Mouse (Mus musculus): ENCODE measurements around the gene Dgkq. TPM values are rescaled to one million over a fixed set of nuclear protein-coding genes. Genes with fewer than 3 reads are reported as not detected.
"Not testable (repeated sequence)": the region's sequence is repeated elsewhere in the genome, so short reads cannot be mapped to it uniquely, and the experiment has no call there.

Gene Dgkq
- total RNA-seq, 2 experiments from 2014 or later = 52.6 to 55.0 TPM

DNA sequence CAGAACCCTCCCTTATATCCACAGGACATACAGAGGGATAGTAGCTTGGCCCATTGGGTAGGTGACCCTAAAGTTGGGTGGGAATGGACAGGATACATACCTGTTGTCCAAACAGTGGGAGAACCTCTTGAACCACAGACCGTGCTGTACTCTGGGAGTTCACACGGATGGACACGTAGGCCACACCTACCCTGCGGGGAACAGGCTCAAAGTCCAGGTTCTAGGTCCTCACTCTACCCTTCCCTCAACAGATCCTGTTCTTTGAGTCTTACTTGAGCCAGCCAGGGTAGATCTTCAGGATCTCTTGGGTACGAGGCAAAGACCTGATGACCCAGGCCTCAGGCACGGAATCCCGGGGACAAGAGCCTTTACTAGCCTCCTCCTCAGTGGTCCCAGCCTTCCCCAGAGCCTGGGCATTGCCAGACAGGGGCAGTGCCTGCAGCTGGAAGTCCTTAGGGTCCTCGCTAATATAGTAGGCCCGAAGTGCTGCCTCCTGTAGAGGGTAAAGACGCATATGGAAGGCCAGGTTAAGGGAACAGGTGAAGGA is 15.0 kb downstream of the Dgkq start:
- no peak for DNase-seq

DNA sequence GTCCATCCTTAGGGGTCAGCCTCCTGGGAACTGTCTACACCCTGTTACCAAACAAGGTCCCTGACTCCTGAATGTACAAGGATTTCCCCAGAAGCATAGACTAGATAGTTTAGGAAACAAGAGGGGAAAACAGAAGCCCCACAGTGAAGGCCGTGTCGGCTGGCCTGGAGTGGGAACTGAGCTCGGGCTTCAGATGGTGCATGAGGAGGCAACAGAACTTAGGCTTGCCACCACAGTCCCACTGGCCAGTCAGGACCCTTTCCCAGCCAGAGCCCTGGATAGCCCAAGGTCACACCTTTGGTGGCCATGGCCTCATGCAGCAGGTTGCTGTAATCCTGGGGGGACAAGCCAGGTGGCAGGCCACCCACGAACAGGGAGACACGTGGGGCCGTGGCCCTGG is 16.1 kb downstream of the Dgkq start:
- peak in 1 of 2 experiments; percentile 2 for DNase-seq

DNA sequence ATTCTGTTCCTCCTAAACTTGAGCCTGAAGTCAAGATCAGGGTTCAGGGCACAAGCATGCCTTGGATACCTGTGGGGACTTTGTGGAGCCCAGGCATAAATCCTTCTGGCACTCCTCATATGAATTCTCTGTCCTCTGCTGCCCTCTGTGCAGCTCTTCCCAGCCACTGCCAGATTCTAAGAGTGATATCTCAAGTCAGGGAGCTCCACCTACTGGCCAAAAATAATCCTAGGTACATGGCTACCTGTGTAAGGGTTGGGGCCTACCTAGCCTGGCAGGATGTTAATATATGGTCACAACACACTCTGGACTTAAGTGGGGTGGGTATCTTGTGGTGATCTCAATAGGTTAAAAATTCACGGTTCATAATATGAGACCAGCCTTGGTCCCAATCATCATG is 17.6 kb downstream of the Dgkq start:
- DNase-seq = no peak

- DNase-seq = no peak
Measured at GRCm38 (mm10) chr5:108651136-108651720, 18.2 kb downstream of the Dgkq start.

DNA sequence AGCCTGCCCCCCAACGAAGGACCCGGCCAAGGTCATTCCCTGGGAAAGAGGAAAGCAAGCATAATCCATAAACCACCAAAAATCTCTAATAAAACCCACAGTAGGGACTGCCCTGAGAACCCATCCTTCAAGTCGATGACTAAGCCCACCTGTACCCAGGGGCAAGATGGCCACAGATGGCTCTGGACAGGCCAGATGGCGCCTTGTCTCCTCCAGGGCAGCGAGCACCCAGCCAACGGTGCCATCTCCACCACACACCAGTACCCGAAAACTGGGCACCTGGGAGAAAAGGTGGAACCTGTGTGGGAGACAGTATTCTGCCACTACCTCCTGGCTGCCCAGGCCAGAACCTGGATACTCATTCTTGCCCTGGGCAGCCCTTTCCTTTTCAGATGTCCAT is 19.1 kb downstream of the Dgkq start:
- no peak for DNase-seq

- DNase-seq = no peak
Measured at GRCm38 (mm10) chr5:108648937-108649576, 20.4 kb downstream of the Dgkq start.

DNA sequence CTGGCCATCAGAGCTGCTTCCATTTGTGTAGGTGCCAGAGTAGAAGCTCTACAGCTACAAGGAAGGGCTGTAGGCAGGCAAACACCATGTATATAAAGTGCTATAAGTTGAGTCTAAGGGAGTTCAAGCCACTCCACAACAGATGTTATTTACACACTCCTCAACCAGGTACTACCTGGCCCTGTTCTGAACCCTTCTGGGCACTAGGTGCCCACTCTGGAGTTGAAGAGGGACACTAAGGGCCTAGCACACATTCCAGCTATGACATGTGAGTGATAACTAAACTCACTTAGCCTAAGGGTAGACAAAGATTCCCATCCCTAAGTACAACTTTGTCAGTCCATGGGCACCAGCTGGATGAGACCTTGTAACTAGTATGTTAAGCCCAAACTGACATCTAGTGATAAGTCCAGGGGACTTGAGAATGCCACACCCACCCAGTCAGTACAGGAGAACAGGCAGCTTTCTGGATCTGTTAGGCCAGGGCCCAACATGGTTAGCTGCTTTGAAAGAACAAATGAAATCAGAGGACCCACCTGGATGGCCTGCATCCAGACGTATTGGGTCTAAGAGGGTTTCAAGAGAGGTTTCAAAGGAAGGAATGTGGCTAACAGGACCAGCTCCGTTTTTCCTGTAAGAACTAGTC is 21.5 kb downstream of the Dgkq start:
- no peak for DNase-seq

DNA sequence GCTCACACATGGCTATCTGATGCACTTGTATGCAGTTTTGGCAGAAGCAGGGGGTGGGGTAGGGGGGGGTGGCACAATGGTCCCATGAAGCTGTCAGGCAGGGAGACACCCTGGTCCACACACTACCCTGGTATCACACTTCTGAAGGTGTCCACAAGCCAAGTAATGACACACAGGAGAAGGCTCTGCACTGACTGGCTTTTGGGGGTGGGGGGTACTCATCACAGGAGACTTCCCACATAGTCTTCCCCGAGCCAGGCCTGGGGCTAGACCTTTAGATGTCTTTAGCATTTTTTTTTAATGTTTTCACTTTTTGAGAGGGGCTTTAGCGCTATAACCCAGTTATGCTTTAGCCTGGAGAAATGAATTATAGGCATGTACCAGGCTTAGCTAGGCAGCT is 22.2 kb downstream of the Dgkq start:
- DNase-seq = no peak

GRCm38 (mm10) chr5:108646343-108646660 is 23.2 kb downstream of the Dgkq start:
- no peak for DNase-seq

DNA sequence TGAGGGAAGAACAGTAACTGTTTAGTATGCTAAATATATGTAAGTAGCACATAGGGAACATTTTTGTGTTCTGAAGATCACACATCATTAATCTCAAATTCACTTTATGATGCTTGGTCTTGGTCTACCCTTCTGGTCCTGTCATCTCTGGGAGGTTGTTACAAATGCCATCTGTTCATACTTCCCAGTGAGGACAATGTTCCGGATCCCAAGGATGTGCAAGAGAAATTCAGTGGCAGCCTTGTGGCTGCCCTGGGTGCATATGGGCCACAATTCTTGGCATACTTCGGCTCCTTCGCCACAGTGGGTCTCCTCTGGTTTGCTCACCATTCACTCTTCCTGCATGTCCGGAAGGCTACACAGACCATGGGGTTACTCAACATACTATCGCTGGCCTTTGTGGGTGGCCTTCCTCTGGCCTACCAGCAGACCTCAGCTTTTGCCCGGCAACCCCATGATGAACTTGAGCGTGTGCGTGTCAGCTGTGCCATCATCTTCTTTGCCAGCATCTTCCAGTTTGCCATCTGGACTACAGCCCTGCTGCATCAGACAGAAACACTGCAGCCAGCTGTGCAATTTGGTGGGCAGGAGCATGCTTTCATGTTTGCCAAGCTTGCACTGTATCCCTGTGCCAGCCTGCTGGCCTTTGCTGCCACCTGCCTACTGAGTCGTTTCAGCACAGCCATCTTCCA is 23.7 kb downstream of the Dgkq start:
- DNase-seq = no peak

DNA sequence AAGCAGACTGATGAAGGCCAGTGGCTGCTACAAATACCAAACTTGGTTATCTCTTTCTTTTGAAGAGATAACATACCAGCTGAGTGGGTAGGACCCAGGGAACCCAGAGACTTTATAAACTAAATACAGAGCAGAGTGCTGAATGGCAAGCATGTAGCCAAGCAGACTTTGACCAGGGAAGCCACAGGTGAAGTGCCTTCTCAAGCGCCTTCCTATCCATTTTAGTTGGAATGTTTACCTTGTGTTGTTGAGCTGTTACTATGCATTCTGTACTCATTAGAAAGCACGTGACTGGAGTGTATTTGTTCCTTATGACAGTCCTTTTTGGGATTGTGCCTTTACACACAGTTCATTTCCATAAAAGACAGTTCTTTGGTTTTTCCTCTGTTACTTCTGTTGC is 25.8 kb downstream of the Dgkq start:
- DNase-seq = no peak

GRCm38 (mm10) chr5:108636172-108636571 is 33.3 kb downstream of the Dgkq start:
- DNase-seq = no peak

GRCm38 (mm10) chr5:108634088-108634487 is 35.4 kb downstream of the Dgkq start:
- not testable (repeated sequence) for DNase-seq

DNA sequence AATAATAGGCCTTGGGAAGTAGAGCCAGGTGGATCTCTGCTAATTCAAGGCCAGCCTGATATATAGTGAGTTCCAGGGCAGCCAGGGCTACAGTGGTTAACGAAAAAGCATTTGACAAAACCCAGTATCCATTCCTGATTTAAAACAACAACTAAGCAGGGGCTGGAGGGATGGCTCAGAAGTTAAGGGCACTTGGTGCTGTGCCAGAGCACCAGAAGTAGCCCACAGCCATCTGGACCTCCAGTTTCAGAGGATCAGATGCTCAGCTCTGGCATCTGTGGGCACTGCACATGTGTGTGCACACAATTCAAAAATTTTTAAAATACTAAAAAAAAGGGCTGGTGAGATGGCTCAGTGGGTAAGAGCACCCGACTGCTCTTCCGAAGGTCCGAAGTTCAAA is 35.8 kb downstream of the Dgkq start:
- DNase-seq = no peak

DNA sequence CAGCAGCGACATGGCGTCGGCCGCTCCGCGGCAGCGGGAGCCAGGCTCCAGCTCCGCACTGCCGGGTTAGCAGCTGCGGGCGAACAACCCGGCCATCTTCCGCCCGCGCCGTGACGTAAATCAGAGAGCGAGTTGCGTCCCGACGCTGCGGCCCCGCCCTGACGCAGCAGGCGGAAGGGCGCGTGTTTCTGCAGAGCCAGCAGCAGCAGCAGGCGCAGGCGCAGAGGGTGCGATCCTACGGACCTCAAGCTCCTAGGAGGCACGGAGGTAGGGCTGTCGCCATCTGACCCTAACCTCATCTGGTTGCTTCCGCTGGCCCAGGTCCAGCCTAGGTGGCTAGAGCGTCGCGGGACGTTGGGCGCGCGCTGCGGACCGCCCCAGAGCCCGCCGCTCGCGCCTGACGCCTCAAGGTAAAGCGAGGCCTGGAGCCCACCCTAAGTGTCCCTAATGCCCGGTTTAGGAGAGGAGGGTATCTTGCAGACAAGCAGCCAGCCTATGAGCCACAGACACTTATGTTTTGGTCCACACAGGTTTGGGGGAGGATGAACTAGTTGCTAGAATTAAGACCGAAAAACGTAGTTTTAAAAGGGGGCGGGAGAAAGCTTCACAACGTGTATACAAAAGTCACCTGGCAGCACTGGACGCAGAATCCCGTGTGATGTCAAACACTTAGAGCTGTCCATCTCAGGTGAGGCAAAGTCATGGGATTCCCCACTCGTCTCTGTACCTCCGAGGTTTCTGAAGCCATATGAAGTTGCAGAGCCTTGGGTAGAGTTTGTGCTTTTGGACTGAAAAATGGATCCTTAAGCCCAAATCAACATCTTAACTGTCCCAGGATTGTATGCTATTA is 39.6 kb downstream of the Dgkq start, which contains the start of the genes Gak and Tmem175:
Gene Gak, minus strand, starts transcription at position 122 of the 850 bp plus-strand sequence.
Gene Tmem175, plus strand, starts transcription at position 137 of the 850 bp plus-strand sequence.
- DNase-seq = peak; percentile 91 to 93

- DNase-seq = no peak
Measured at GRCm38 (mm10) chr5:108628891-108629633, 40.4 kb downstream of the Dgkq start.

- no peak for DNase-seq
Measured at GRCm38 (mm10) chr5:108626050-108626660, 43.3 kb downstream of the Dgkq start.

- DNase-seq = peak in 1 of 2 experiments; percentile 30
Measured at GRCm38 (mm10) chr5:108621870-108622269, 47.6 kb downstream of the Dgkq start.

DNA sequence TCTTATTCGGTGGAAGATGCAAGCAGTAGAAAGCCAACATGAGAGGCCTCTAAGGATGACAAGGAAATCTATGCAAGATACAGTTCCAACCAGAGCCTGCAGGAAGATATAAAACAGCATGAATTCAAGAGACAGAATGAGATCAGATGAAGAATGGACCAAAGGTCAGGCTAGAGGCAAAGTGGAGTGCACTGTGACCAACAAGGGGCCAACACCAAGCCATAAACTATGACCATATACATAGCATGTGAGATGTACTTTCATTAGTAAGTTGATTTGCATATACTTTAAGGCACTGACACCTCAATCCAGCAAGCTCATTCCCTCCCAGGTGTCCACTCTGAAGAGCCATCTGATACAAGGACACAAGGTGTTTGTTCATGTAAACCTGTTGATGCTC is 59.0 kb downstream of the Dgkq start:
- no peak for DNase-seq

- no peak for DNase-seq
Measured at GRCm38 (mm10) chr5:108602537-108602936, 66.9 kb downstream of the Dgkq start.

- no peak for DNase-seq
Measured at GRCm38 (mm10) chr5:108599923-108600322, 69.5 kb downstream of the Dgkq start.
